ENCODE assay signal across 25 mouse cellular contexts in the genomic region with DNA sequence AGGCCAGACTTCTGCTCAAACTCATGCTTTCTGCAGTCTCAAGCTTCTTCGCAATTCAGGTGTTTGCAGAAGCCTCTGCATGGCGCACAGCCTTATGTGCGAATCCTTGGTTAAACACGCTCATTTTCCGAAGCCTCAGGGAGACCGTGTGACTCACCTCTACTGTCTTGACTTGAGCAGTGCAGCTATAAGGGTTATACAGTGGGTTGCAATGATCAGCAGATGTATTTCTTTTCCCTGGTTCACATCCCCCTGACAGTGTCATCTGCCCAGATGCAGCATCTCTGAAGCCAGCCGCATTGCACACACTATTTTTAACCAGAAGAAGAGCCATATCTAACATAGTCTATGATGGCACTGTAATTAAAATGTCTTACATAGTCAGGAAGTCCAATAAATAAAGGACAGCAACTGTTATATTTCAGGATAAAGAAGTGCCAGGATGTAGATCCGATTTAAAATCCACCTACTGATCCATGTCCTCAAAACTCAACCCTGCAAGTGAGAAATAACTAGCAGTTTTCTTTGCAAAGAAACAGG.
"Had no signal": no experiment of that assay in that cellular context is flagged by ENCODE, and none has a peak within 500 bp of the region (broad histone marks: within the 10 kb centered on the region; RNA-seq: fewer than 3 reads in every experiment).

No protein-coding gene starts in this region.

- DNase-seq: gastrocnemius, adult 2 months; gastrocnemius, postnatal 10 days; gastrocnemius, postnatal 25 days; heart, postnatal 10 days; heart, postnatal 4 days; kidney, adult 18-20 months; kidney, adult 8-10 months; kidney, postnatal 10 days; kidney, postnatal 25 days; kidney, postnatal 4 days; liver; liver, embryonic 13.5 days had no signal

- H3K27ac ChIP-seq: gastrocnemius, adult 2 months; heart, embryonic 10.5 days; hindbrain, embryonic 10.5 days; hindbrain, embryonic 12.5 days; hindbrain, embryonic 14.5 days; intestine, embryonic 15.5 days; layer of hippocampus, adult 2 months; limb, embryonic 10.5 days; limb, embryonic 12.5 days; liver, embryonic 13.5 days; liver, embryonic 15.5 days had no signal

- ATAC-seq: hindbrain, embryonic 16.5 days; inflammation-experienced regulatory T-cells, adult 6 months; intestine, embryonic 15.5 days; intestine, postnatal 0 days had no signal

- H3K4me3 ChIP-seq: gastrocnemius, adult 2 months; heart, embryonic 10.5 days; heart, embryonic 12.5 days; hindbrain, embryonic 10.5 days; hindbrain, embryonic 12.5 days; intestine, embryonic 15.5 days; layer of hippocampus, adult 2 months; limb, embryonic 10.5 days; limb, embryonic 12.5 days; liver, embryonic 13.5 days; liver, embryonic 15.5 days had no signal
